In the genomic region with DNA sequence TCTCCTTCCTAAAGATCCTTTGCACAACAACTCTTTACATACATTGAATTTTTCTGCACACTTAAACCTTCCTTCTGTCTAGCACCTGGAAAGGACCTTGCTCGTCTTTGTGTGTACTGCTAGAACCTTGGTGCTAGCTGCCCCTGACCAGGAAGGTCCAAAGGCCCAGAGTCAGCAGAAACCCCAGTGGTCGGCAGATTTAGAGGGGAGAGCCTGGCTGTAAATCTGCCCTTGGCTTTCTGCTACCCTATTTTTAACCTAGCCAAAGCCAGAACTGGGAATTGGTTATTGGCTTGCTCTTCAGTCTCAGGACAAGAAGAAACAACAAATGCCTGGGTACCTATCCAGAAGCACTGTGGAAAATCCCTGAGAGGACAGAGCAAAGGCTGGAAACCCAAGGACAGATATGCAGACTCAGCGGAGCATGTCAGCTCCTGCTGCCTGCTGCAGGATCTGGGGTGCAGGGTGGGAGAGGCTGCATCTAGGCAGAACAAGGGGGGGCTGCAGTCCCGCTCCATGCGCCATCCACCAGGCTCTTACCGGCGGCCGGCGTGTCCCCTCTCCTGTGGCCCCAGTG, we compare ENCODE assay signal across 8 mouse cellular contexts. TPM values are rescaled to one million over a fixed set of nuclear protein-coding genes. Genes with fewer than 3 reads are reported as not detected.
A peak's percentile ranks its signal among the peaks of the same experiment; 100 is the strongest.
DNase-seq lines count a peak whose midpoint lies in the region; ATAC-seq and TF ChIP-seq lines count a peak whose summit lies in the region.

No protein-coding gene starts in this region.

- TF ChIP-seq CTCF in forebrain, postnatal 0 days (IDR thresholded peaks at IDR 0.05; ENCODE audit: low read depth): no peak

- no peaks in the 10 kb centered on the region for H3K36me3 ChIP-seq in neural tube, embryonic 11.5 days (ENCODE audit: control insufficient read depth, insufficient read depth, low read length)
- H3K36me3 ChIP-seq in forebrain, postnatal 0 days (ENCODE audit: insufficient read depth): no peaks in the 10 kb centered on the region
- no peaks in the 10 kb centered on the region for H3K36me3 ChIP-seq in limb, embryonic 11.5 days (ENCODE audit: control insufficient read depth, insufficient read depth, low read length)
- H3K36me3 ChIP-seq in stomach, embryonic 14.5 days (ENCODE audit: control insufficient read depth, insufficient read depth, low read length): no peaks in the 10 kb centered on the region

- H3K9ac ChIP-seq in neural tube, embryonic 11.5 days (ENCODE audit: low read length): peak overlapping the region; percentile 75
- peak overlapping the region; percentile 72 for H3K9ac ChIP-seq in forebrain, postnatal 0 days
- peak overlapping the region; percentile 63 for H3K9ac ChIP-seq in limb, embryonic 11.5 days (ENCODE audit: low read length)
- H3K9ac ChIP-seq in stomach, embryonic 14.5 days (replicated peaks; ENCODE audit: low read depth, low read length): peak overlapping the region; percentile 43

- H3K4me1 ChIP-seq in neural tube, embryonic 11.5 days (ENCODE audit: control insufficient read depth, insufficient read depth, low read length): peaks cover 52% of the 10 kb centered on the region
- H3K4me1 ChIP-seq in forebrain, postnatal 0 days (ENCODE audit: insufficient read depth): peaks cover 53% of the 10 kb centered on the region
- H3K4me1 ChIP-seq in limb, embryonic 11.5 days (ENCODE audit: control insufficient read depth, insufficient read depth, low read length): peaks cover 58% of the 10 kb centered on the region
- H3K4me1 ChIP-seq in stomach, embryonic 14.5 days (ENCODE audit: control insufficient read depth, insufficient read depth, low read length): peaks cover 63% of the 10 kb centered on the region

- peak overlapping the region; percentile 42 for H3K4me3 ChIP-seq in neural tube, embryonic 11.5 days (ENCODE audit: low read depth, low read length)
- peak overlapping the region; percentile 45 for H3K4me3 ChIP-seq in forebrain, postnatal 0 days (ENCODE audit: low read depth, low read length)
- peak overlapping the region; percentile 24 for H3K4me3 ChIP-seq in limb, embryonic 11.5 days (ENCODE audit: low read depth, low read length)
- peak overlapping the region; percentile 30 for H3K4me3 ChIP-seq in stomach, embryonic 14.5 days (ENCODE audit: low read depth, low read length)

- H3K27ac ChIP-seq in neural tube, embryonic 11.5 days (ENCODE audit: low read depth, low read length): peak overlapping the region; percentile 90
- H3K27ac ChIP-seq in forebrain, postnatal 0 days (ENCODE audit: low read depth, low read length): peak overlapping the region; percentile 96
- H3K27ac ChIP-seq in limb, embryonic 11.5 days (replicated peaks; ENCODE audit: low read depth, low read length): no peak overlapping the region
- peak overlapping the region; percentile 84 for H3K27ac ChIP-seq in stomach, embryonic 14.5 days (ENCODE audit: low read length)

- 12% methylated on average over 9 of the region's 9 CpGs for WGBS in neural tube, embryonic 11.5 days
- 6% methylated on average over 9 of the region's 9 CpGs for WGBS in forebrain, postnatal 0 days
- 15% methylated on average over 9 of the region's 9 CpGs for WGBS in limb, embryonic 11.5 days
- WGBS in stomach, embryonic 14.5 days: 23% methylated on average over 9 of the region's 9 CpGs

- no peaks in the 10 kb centered on the region for H3K9me3 ChIP-seq in neural tube, embryonic 11.5 days (ENCODE audit: control insufficient read depth, low read length)
- no peaks in the 10 kb centered on the region for H3K9me3 ChIP-seq in forebrain, postnatal 0 days (ENCODE audit: low read length)
- H3K9me3 ChIP-seq in limb, embryonic 11.5 days (ENCODE audit: control insufficient read depth, low read length): no peaks in the 10 kb centered on the region
- no peaks in the 10 kb centered on the region for H3K9me3 ChIP-seq in stomach, embryonic 14.5 days (ENCODE audit: control insufficient read depth, low read depth, low read length)

- no peaks in the 10 kb centered on the region for H3K27me3 ChIP-seq in neural tube, embryonic 11.5 days (ENCODE audit: control insufficient read depth, insufficient read depth, low read length)
- H3K27me3 ChIP-seq in forebrain, postnatal 0 days (ENCODE audit: insufficient read depth, low read length): no peaks in the 10 kb centered on the region
- H3K27me3 ChIP-seq in limb, embryonic 11.5 days (ENCODE audit: control insufficient read depth, insufficient read depth, low read length): no peaks in the 10 kb centered on the region
- no peaks in the 10 kb centered on the region for H3K27me3 ChIP-seq in stomach, embryonic 14.5 days (ENCODE audit: control insufficient read depth, insufficient read depth, low read length)

- H3K4me2 ChIP-seq in neural tube, embryonic 11.5 days (ENCODE audit: low read depth): peak overlapping the region; percentile 67
- peak overlapping the region; percentile 84 for H3K4me2 ChIP-seq in forebrain, postnatal 0 days (ENCODE audit: low read depth)
- peak overlapping the region; percentile 59 for H3K4me2 ChIP-seq in limb, embryonic 11.5 days (ENCODE audit: low read depth, severe bottlenecking)
- H3K4me2 ChIP-seq in stomach, embryonic 14.5 days (replicated peaks; ENCODE audit: low read depth, low read length): peak overlapping the region; percentile 59

- no peak for DNase-seq in neural tube, embryonic 11.5 days (ENCODE audit: low spot score)
- no peak for DNase-seq in neural tube, embryonic 10.5 days (ENCODE audit: extremely low spot score, low spot score)
- no peak for DNase-seq in forebrain, postnatal 0 days
- DNase-seq in limb, embryonic 11.5 days (ENCODE audit: low spot score): no peak
- no peak for DNase-seq in ovary, postnatal 10 days (ENCODE audit: low spot score)
- DNase-seq in layer of hippocampus, adult 8-10 months (ENCODE audit: low spot score in 2 of 2): no peak
- no peak for DNase-seq in c-Kit-positive CD71-positive TER-119-positive erythroid progenitor cells, embryonic 14.5 days (ENCODE audit: low spot score)

- ATAC-seq in neural tube, embryonic 11.5 days (ENCODE audit: insufficient read depth, low FRiP score, low TSS enrichment): peak; percentile 50; the same call in 1 of the 2 replicates
- peak; percentile 50 for ATAC-seq in forebrain, postnatal 0 days
- ATAC-seq in limb, embryonic 11.5 days (ENCODE audit: insufficient number of reproducible peaks, low FRiP score, low TSS enrichment, low read depth): no peak
- ATAC-seq in stomach, embryonic 14.5 days (ENCODE audit: insufficient number of reproducible peaks, insufficient read depth, low FRiP score, low read depth): no peak

RNA-seq across cellular contexts. Expression of a gene that starts 46.5 kb away (rescaled TPM):
- polyA plus RNA-seq in neural tube, embryonic 11.5 days (2014; fragmentation: Nextera tagmentation; extraction: Ambion mirVana): 15.6 and 15.8 TPM in 2 replicates
- total RNA-seq in forebrain, postnatal 0 days (2014; rRNA removed): 64.1 and 74.1 TPM in 2 replicates
- polyA plus RNA-seq in forebrain, postnatal 0 days (2015; fragmentation: Nextera tagmentation; extraction: Ambion mirVana): 23.7 and 24.2 TPM in 2 replicates
- 13.3 and 16.2 TPM in 2 replicates for polyA plus RNA-seq in limb, embryonic 11.5 days (2014; fragmentation: Nextera tagmentation; extraction: Ambion mirVana)
- 10.6 and 10.8 TPM in 2 replicates for polyA plus RNA-seq in stomach, embryonic 14.5 days (2014; fragmentation: Nextera tagmentation; extraction: Ambion mirVana)
- total RNA-seq in layer of hippocampus, adult 8-10 months (2022): 10 to 100 TPM; 84.7 to 96.8 (median 89.4) TPM

Comparison
In these comparisons a context has a peak if more than half of its experiments do, and no peak if none do; other contexts are left out.
1. ATAC-seq: peak in neural tube, embryonic 11.5 days (single experiment) and forebrain, postnatal 0 days (single experiment); none in limb, embryonic 11.5 days (single experiment) and stomach, embryonic 14.5 days (single experiment).
2. Peak in every context shown above with its lines, with median percentiles within 50 percentile points of each other: H3K4me2 ChIP-seq, H3K4me3 ChIP-seq and H3K9ac ChIP-seq.